Mouse (Mus musculus): ENCODE data around the gene Gse1. TPM values are rescaled to one million over a fixed set of nuclear protein-coding genes. Genes with fewer than 3 reads are reported as not detected.

The Gse1 gene
- polyA plus RNA-seq, 1 experiment from 2014 or later: 6.9 TPM

DNA sequence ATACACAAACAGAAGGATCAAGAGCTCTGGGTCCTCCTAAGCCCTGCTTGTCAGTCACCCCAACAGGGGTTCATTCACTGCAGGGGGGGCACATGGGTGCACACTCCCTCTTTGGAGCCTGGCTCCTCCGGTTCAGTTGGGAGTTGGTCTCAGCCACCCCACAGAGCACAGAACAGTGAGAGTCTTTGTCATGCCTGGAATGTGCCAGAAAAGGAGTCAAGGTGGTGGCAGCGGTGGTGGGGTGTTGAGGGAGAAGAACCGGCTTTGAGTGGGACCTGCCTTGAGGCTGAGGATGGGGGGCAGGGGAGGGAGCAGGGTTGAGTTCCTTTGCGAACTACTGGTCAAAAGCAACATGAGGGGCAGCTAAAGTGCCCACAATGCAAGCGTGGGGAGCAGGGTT is 401.8 kb downstream of the Gse1 start:
- no peak overlapping the region for H3K9ac ChIP-seq (ENCODE audit: low read length)
- no peaks in the 10 kb centered on the region for H3K9me3 ChIP-seq (replicated peaks; ENCODE audit: control insufficient read depth, low read length)
- peaks cover 8% of the 10 kb centered on the region for H3K4me1 ChIP-seq (ENCODE audit: control insufficient read depth, insufficient read depth, low read length)
- ATAC-seq (ENCODE audit: insufficient read depth, low FRiP score): no peak
- H3K4me2 ChIP-seq (ENCODE audit: low read depth, low read length): no peak overlapping the region
- H3K27ac ChIP-seq (ENCODE audit: low read length): no peak overlapping the region
- 48% methylated on average over 5 of the region's 5 CpGs for WGBS
- no peak overlapping the region for H3K4me3 ChIP-seq (replicated peaks; ENCODE audit: low read length)
- peaks cover 5% of the 10 kb centered on the region; the same call in 1 of the 2 replicates for H3K27me3 ChIP-seq (ENCODE audit: control insufficient read depth, insufficient read depth, low read length)
- no peaks in the 10 kb centered on the region for H3K36me3 ChIP-seq (ENCODE audit: control insufficient read depth, insufficient read depth, low read length)

DNA sequence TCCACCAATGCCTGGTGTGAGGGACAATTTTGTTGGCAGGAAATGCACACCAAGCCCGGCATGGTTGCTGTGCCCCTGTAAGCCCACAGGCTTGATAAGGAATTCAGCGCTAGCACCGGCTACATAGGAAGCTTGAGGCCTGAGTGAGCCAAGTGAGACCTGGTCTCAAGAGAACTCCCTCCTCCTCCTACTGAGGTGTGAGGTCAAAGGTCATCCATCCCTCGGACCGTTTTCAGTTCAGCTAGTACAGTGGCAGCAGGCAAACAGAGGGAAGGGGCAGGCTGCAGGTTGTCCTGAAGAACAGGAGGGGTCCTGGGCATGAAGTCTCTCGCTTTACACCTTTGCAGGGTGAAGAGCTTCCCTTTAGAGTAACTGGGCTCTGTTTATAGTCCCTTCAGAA is 402.6 kb downstream of the Gse1 start:
- H3K36me3 ChIP-seq (ENCODE audit: control insufficient read depth, insufficient read depth, low read length): no peaks in the 10 kb centered on the region
- 50% methylated on average over 6 of the region's 6 CpGs for WGBS
- no peak overlapping the region for H3K4me2 ChIP-seq (ENCODE audit: low read depth, low read length)
- peaks cover 5% of the 10 kb centered on the region for H3K27me3 ChIP-seq (ENCODE audit: control insufficient read depth, insufficient read depth, low read length)
- no peak overlapping the region for H3K9ac ChIP-seq (ENCODE audit: low read length)
- no peaks in the 10 kb centered on the region for H3K9me3 ChIP-seq (replicated peaks; ENCODE audit: control insufficient read depth, low read length)
- H3K4me1 ChIP-seq (ENCODE audit: control insufficient read depth, insufficient read depth, low read length): peaks cover 8% of the 10 kb centered on the region
- H3K4me3 ChIP-seq (replicated peaks; ENCODE audit: low read length): no peak overlapping the region
- H3K27ac ChIP-seq (ENCODE audit: low read length): no peak overlapping the region
- no peak for ATAC-seq (ENCODE audit: insufficient read depth, low FRiP score)

Small RNA genes within 50 kb of the gene (microRNA-seq; reads per million reads assigned to microRNA genes)
- gene Gm22715 (not detected), gene Mir7687 (not detected)

Other genes starting within 250 kb of the Gse1 start
- 38.1 and 39.7 TPM in 2 replicates for gene Crispld2, start 236.0 kb upstream of the Gse1 start, polyA plus RNA-seq (2015; fragmentation: Nextera tagmentation; extraction: Ambion mirVana)
- gene Zdhhc7, start 127.0 kb upstream of the Gse1 start, polyA plus RNA-seq (2015; fragmentation: Nextera tagmentation; extraction: Ambion mirVana): 30.2 and 31.1 TPM in 2 replicates
- 7.5 and 9.1 TPM in 2 replicates for gene 6430548M08Rik, start 114.3 kb upstream of the Gse1 start, polyA plus RNA-seq (2015; fragmentation: Nextera tagmentation; extraction: Ambion mirVana)
- 0.57 and 0.72 TPM in 2 replicates for gene Fam92b, start 51.0 kb upstream of the Gse1 start, polyA plus RNA-seq (2015; fragmentation: Nextera tagmentation; extraction: Ambion mirVana)

All from stomach, embryonic 16.5 days (tissue).